Mouse (Mus musculus) megakaryocyte-erythroid progenitor cell, adult 5-6 weeks (primary cell): Measurements from ENCODE around the gene Odf2. TPM values are rescaled to one million over a fixed set of nuclear protein-coding genes. Genes with fewer than 3 reads are reported as not detected.
A peak's percentile ranks its signal among the peaks of the same experiment; 100 is the strongest.
"Not testable (repeated sequence)": the region's sequence is repeated elsewhere in the genome, so short reads cannot be mapped to it uniquely, and the experiment has no call there.

ENCODE experiments used
- ATAC-seq: replicated peaks from 2 replicates; pipeline ENCODE4 v1.8.0; 2016; ENCODE audit warnings: mild to moderate bottlenecking, inconsistent platforms; ENCODE audit not compliant: severe bottlenecking, poor library complexity, low FRiP score, low TSS enrichment
- total RNA-seq, 2 experiments: library from RNA; stranded (forward) in 1 of 2; stranded (reverse) in 1 of 2; fragments of 200-1000, 215-1000 nt in 1 of 2; fragments of >200 nt in 1 of 2; fragmentation: Nextera tagmentation in 1 of 2; gene quantifications; 2 replicates each; pipeline ENCODE4 v1.2.3; 2014 to 2017

Odf2 gene
- total RNA-seq, 2 experiments from 2014 or later: 70.1 to 78.3 TPM

GRCm38 (mm10) chr2:29865125-29865524, 23.9 kb upstream of the Odf2 start:
- ATAC-seq: no peak

GRCm38 (mm10) chr2:29868949-29869645, 19.9 kb upstream of the Odf2 start, which contains the start of gene Cercam:
Gene Cercam, plus strand, starts transcription at chr2:29869164.
- peak; percentile 75 for ATAC-seq

GRCm38 (mm10) chr2:29869646-29870451, 19.2 kb upstream of the Odf2 start:
- ATAC-seq: peak; percentile 90

- no peak for ATAC-seq
These were observed 16.3 kb upstream of the Odf2 start for GRCm38 (mm10) chr2:29872581-29873295.

GRCm38 (mm10) chr2:29873801-29874200, 15.2 kb upstream of the Odf2 start:
- ATAC-seq: no peak

GRCm38 (mm10) chr2:29878061-29878460, 11.0 kb upstream of the Odf2 start:
- no peak for ATAC-seq

- no peak for ATAC-seq
These were observed 9.8 kb upstream of the Odf2 start for GRCm38 (mm10) chr2:29879191-29879590.

- no peak for ATAC-seq
These were observed 8.8 kb upstream of the Odf2 start for GRCm38 (mm10) chr2:29879964-29880830.

GRCm38 (mm10) chr2:29886659-29887292, 2.2 kb upstream of the Odf2 start:
- not testable (repeated sequence) for ATAC-seq

- ATAC-seq: peak; percentile 84
These were observed 1.2 kb downstream of the Odf2 start for GRCm38 (mm10) chr2:29889991-29890833.

GRCm38 (mm10) chr2:29891773-29892172, 2.8 kb downstream of the Odf2 start:
- no peak for ATAC-seq

- ATAC-seq: no peak
These were observed 7.0 kb downstream of the Odf2 start for GRCm38 (mm10) chr2:29896071-29896470.

GRCm38 (mm10) chr2:29897366-29897765, 8.3 kb downstream of the Odf2 start:
- ATAC-seq: no peak

- ATAC-seq: no peak
These were observed 9.1 kb downstream of the Odf2 start for GRCm38 (mm10) chr2:29898081-29898480.

- no peak for ATAC-seq
These were observed 13.2 kb downstream of the Odf2 start for GRCm38 (mm10) chr2:29902194-29902593.

GRCm38 (mm10) chr2:29908171-29908570, 19.1 kb downstream of the Odf2 start:
- ATAC-seq: not testable (repeated sequence)

- ATAC-seq: peak; percentile 60; the same call in 1 of the 2 replicates
These were observed 21.0 kb downstream of the Odf2 start for GRCm38 (mm10) chr2:29910042-29910441.

GRCm38 (mm10) chr2:29917621-29918020, 28.6 kb downstream of the Odf2 start:
- ATAC-seq: peak; percentile 84
